Mouse (Mus musculus): ENCODE measurements at regions not wholly inside any gene's neighbourhood (a gene's known extent, or its start where the extent isn't known, plus 50 kb on each side); places are given as distances from the start of the nearest gene placed in this dataset.

DNA sequence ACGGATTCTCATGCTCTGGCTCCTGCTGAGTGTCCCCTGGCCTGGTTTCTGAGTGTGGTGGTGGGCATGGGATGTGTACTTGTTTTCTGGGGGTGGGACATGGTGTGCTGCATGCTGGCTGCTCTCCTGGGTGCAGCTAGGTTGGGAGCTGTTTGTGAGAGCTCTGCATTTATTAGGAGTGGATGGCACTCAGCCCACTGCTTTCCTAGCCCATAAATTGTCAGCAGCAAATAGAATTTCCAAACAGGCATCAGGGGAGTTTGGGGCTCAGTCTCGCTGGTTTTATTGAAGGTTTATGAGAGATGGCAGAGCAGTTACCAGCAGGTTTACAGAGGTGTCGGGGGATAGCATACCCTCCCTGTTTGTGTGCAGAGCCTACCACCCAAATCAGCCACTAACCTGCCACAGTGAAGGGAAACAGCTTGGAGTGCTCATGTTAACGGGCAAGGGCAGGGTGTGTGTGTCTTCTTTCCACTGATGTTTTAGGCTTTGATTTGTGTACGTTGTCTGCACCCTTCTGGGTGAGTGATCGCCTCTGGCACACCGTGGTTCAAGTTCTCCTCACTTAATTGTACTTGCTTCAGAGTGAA, 372.6 kb downstream of the Eipr1 start:
- DNase-seq (ENCODE audit: low read depth, low spot score) = no peak

DNA sequence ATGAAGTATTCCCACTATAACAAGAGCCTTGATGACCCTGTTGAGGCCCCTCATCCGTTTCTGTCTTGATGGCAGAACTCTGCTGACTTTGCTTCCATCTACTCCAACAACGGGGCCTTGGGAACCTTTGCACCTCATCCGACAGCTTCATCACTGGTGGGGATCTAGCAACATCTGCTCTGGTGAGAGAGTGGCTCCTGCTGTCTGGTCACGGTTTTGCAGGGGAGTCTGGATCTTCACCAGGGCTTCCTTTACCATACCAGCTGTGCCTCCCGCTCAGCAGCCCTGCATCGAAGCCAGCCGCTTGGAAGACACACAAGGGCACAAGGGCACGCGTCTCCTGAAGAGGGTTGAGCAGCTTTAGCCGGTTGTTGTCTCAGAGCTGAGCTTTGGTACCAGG, 377.2 kb downstream of the Eipr1 start:
- H3K27me3 ChIP-seq (ENCODE audit: control insufficient read depth, insufficient read depth, low read length, poor library complexity, severe bottlenecking) = no peaks in the 10 kb centered on the region

More for the DNA sequence above, 372.6 kb downstream of the Eipr1 start:
- Histone ChIP-seq H3K36me3 (ENCODE audit: control insufficient read depth, insufficient read depth, low read length, poor library complexity, severe bottlenecking) (no peaks in the 10 kb centered on the region), H3K27me3 (ENCODE audit: control insufficient read depth, insufficient read depth, low read length, poor library complexity, severe bottlenecking) (no peaks in the 10 kb centered on the region)

GRCm38 (mm10) chr12:29129331-29129730, 377.7 kb downstream of the Eipr1 start:
- Histone ChIP-seq H3K36me3 (ENCODE audit: control insufficient read depth, insufficient read depth, low read length, poor library complexity, severe bottlenecking) (no peaks in the 10 kb centered on the region), H3K27me3 (ENCODE audit: control insufficient read depth, insufficient read depth, low read length, poor library complexity, severe bottlenecking) (no peaks in the 10 kb centered on the region)
- no peak for DNase-seq (ENCODE audit: low read depth, low spot score)

More for the DNA sequence above, 377.2 kb downstream of the Eipr1 start:
- DNase-seq (ENCODE audit: low read depth, low spot score) = no peak
- H3K36me3 ChIP-seq (ENCODE audit: control insufficient read depth, insufficient read depth, low read length, poor library complexity, severe bottlenecking) = no peaks in the 10 kb centered on the region

GRCm38 (mm10) chr12:29134326-29134725, 382.7 kb downstream of the Eipr1 start:
- Histone ChIP-seq H3K27me3 (ENCODE audit: control insufficient read depth, insufficient read depth, low read length, poor library complexity, severe bottlenecking) (no peaks in the 10 kb centered on the region), H3K36me3 (ENCODE audit: control insufficient read depth, insufficient read depth, low read length, poor library complexity, severe bottlenecking) (no peaks in the 10 kb centered on the region)
- DNase-seq (ENCODE audit: low read depth, low spot score) = no peak

DNA sequence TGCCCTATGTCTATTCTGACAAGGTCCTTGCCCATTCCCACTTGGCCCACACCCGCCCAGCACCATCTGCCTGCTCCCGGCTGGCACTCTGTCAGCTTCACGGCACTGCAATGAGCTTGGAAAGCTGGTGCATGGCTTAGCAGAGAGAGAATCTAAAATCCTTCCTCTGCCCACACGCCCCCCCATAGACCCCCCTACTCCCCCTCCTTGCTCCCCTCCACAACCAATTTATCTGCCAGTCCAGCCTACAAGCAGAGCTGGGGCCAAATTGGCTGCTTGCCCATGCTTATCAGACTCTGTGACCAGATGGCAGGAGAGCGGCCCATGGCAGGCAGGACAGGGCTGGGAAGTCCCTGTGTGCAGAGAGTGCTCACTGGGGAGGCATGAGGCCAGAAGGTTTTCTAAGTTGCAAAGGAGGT, 385.3 kb downstream of the Eipr1 start:
- no peaks in the 10 kb centered on the region for H3K36me3 ChIP-seq (ENCODE audit: control insufficient read depth, insufficient read depth, low read length, poor library complexity, severe bottlenecking)
- H3K27me3 ChIP-seq (ENCODE audit: control insufficient read depth, insufficient read depth, low read length, poor library complexity, severe bottlenecking) = no peaks in the 10 kb centered on the region
- DNase-seq (ENCODE audit: low read depth, low spot score) = no peak

DNA sequence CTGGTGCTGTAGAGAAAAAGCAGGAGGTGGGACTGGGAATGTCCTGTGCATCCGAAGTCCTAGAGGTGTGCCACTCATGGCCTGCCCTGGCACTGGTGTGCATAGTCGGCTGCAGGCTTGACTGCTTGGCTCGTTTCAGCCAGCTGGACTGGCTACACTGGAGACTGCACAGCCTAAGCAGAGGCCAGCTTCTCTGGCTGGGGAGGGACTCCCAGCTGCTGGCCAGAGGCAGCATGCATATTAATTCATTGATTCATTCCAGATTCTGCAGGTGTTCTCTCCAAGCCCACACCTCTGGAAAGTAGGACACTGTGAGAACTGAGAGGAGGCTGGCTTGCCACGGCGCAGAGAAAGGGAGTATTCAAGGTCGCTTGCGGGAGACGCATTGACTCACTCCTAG, 385.9 kb downstream of the Eipr1 start:
- Histone ChIP-seq H3K27me3 (ENCODE audit: control insufficient read depth, insufficient read depth, low read length, poor library complexity, severe bottlenecking) (no peaks in the 10 kb centered on the region), H3K36me3 (ENCODE audit: control insufficient read depth, insufficient read depth, low read length, poor library complexity, severe bottlenecking) (no peaks in the 10 kb centered on the region)
- no peak for DNase-seq (ENCODE audit: low read depth, low spot score)

DNA sequence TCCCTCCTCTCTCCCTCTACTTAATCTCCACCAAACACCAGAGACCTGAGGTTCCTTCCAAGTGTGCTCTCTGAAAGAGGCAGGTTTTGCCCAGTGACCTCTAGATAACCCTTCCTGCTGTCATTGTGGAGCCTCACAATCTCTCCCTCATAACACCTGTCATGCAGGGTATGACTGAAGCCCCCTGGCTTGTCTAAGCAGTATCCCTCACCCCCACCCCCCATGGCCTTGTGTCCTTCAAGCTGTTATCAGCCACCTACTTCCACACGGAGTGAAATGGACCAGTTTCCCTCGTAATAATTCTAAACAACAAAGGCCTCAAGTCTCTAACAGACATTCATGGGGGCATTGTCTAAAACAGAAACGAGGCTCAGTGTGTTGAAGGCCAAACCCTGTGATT, 387.6 kb upstream of the Myt1l start:
- no peak for DNase-seq (ENCODE audit: low read depth, low spot score)
- Histone ChIP-seq H3K27me3 (ENCODE audit: control insufficient read depth, insufficient read depth, low read length, poor library complexity, severe bottlenecking) (no peaks in the 10 kb centered on the region), H3K36me3 (ENCODE audit: control insufficient read depth, insufficient read depth, low read length, poor library complexity, severe bottlenecking) (no peaks in the 10 kb centered on the region)

GRCm38 (mm10) chr12:29141132-29141531, 387.1 kb upstream of the Myt1l start:
- Histone ChIP-seq H3K27me3 (ENCODE audit: control insufficient read depth, insufficient read depth, low read length, poor library complexity, severe bottlenecking) (no peaks in the 10 kb centered on the region), H3K36me3 (ENCODE audit: control insufficient read depth, insufficient read depth, low read length, poor library complexity, severe bottlenecking) (no peaks in the 10 kb centered on the region)
- DNase-seq (ENCODE audit: low read depth, low spot score) = no peak

GRCm38 (mm10) chr12:29141855-29142254, 386.3 kb upstream of the Myt1l start:
- DNase-seq (ENCODE audit: low read depth, low spot score) = no peak

DNA sequence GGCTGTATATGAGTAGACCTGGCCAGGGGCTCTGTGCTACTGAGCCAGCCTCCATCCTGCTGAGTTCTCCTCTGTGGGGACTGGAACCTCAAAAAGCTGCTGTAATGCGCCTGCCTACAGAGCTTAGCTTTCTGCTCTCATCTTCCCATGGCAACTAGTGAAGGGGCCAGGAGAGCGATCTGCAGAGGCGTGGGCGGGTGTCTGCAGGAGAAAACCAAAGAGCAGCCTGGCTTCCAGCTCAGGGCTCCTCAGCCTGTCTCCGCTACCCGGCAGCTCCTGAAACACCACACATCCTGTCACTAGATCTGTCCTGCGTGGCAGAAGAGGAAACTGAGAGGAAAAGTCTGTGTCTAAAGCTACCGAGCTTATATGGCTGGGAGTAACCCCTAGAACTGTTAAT, 384.9 kb upstream of the Myt1l start:
- DNase-seq (ENCODE audit: low read depth, low spot score) = no peak
- no peaks in the 10 kb centered on the region for H3K27me3 ChIP-seq (ENCODE audit: control insufficient read depth, insufficient read depth, low read length, poor library complexity, severe bottlenecking)

More at GRCm38 (mm10) chr12:29141855-29142254, 386.3 kb upstream of the Myt1l start:
- H3K27me3 ChIP-seq (ENCODE audit: control insufficient read depth, insufficient read depth, low read length, poor library complexity, severe bottlenecking) = no peaks in the 10 kb centered on the region
- no peaks in the 10 kb centered on the region for H3K36me3 ChIP-seq (ENCODE audit: control insufficient read depth, insufficient read depth, low read length, poor library complexity, severe bottlenecking)

GRCm38 (mm10) chr12:29160920-29161319, 367.3 kb upstream of the Myt1l start:
- no peaks in the 10 kb centered on the region for H3K36me3 ChIP-seq (ENCODE audit: control insufficient read depth, insufficient read depth, low read length, poor library complexity, severe bottlenecking)
- H3K27me3 ChIP-seq (ENCODE audit: control insufficient read depth, insufficient read depth, low read length, poor library complexity, severe bottlenecking) = no peaks in the 10 kb centered on the region
- DNase-seq (ENCODE audit: low read depth, low spot score) = no peak

More for the DNA sequence above, 384.9 kb upstream of the Myt1l start:
- no peaks in the 10 kb centered on the region for H3K36me3 ChIP-seq (ENCODE audit: control insufficient read depth, insufficient read depth, low read length, poor library complexity, severe bottlenecking)

DNA sequence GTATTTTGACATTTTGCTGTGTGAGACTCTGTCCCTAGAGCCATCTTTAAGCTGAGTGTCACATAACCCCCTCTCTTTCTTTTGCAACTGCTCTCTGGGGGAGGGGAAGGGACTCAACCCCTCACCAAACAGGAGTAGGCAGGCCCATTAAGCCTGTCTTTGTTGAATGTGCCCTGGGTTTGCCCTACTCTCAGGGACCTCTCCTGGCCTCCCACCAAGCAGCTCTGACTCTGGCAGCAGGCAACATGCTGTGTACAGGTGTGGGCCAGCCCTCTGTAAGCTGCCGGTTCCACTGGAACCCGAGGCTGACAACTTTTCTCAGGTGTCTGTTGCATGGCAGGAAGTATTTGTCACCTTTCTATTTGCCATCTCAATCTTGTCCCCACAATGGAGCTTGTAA, 366.6 kb upstream of the Myt1l start:
- DNase-seq (ENCODE audit: low read depth, low spot score) = no peak
- no peaks in the 10 kb centered on the region for H3K27me3 ChIP-seq (ENCODE audit: control insufficient read depth, insufficient read depth, low read length, poor library complexity, severe bottlenecking)
- no peaks in the 10 kb centered on the region for H3K36me3 ChIP-seq (ENCODE audit: control insufficient read depth, insufficient read depth, low read length, poor library complexity, severe bottlenecking)

GRCm38 (mm10) chr12:29164701-29165100, 363.5 kb upstream of the Myt1l start:
- Histone ChIP-seq H3K36me3 (ENCODE audit: control insufficient read depth, insufficient read depth, low read length, poor library complexity, severe bottlenecking) (no peaks in the 10 kb centered on the region), H3K27me3 (ENCODE audit: control insufficient read depth, insufficient read depth, low read length, poor library complexity, severe bottlenecking) (no peaks in the 10 kb centered on the region)
- no peak for DNase-seq (ENCODE audit: low read depth, low spot score)

DNA sequence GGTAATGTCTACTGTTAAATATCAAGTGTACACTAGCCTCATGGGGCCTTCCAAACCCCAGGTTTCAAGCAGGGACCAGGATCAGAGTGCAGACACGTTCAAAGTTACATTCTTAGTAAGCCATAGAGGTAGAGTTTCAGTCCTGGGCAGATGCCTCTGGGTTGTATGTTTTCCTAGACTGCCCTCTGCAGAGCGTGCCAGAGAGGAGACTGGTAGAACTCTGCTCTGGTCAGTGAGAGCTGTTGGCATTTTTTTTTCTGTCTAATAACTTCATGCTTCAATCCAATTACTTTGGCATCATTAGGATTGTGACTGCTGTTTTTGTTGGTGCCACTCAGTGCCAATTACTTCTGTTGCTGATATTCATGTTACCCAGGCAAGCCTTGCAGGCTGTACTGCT, 361.9 kb upstream of the Myt1l start:
- H3K36me3 ChIP-seq (ENCODE audit: control insufficient read depth, insufficient read depth, low read length, poor library complexity, severe bottlenecking) = no peaks in the 10 kb centered on the region
- no peak for DNase-seq (ENCODE audit: low read depth, low spot score)
- no peaks in the 10 kb centered on the region for H3K27me3 ChIP-seq (ENCODE audit: control insufficient read depth, insufficient read depth, low read length, poor library complexity, severe bottlenecking)

GRCm38 (mm10) chr12:29167922-29168321, 360.3 kb upstream of the Myt1l start:
- Histone ChIP-seq H3K27me3 (ENCODE audit: control insufficient read depth, insufficient read depth, low read length, poor library complexity, severe bottlenecking) (no peaks in the 10 kb centered on the region), H3K36me3 (ENCODE audit: control insufficient read depth, insufficient read depth, low read length, poor library complexity, severe bottlenecking) (no peaks in the 10 kb centered on the region)
- no peak for DNase-seq (ENCODE audit: low read depth, low spot score)
